Mouse (Mus musculus): ENCODE measurements around the gene Dvl2.

DNA sequence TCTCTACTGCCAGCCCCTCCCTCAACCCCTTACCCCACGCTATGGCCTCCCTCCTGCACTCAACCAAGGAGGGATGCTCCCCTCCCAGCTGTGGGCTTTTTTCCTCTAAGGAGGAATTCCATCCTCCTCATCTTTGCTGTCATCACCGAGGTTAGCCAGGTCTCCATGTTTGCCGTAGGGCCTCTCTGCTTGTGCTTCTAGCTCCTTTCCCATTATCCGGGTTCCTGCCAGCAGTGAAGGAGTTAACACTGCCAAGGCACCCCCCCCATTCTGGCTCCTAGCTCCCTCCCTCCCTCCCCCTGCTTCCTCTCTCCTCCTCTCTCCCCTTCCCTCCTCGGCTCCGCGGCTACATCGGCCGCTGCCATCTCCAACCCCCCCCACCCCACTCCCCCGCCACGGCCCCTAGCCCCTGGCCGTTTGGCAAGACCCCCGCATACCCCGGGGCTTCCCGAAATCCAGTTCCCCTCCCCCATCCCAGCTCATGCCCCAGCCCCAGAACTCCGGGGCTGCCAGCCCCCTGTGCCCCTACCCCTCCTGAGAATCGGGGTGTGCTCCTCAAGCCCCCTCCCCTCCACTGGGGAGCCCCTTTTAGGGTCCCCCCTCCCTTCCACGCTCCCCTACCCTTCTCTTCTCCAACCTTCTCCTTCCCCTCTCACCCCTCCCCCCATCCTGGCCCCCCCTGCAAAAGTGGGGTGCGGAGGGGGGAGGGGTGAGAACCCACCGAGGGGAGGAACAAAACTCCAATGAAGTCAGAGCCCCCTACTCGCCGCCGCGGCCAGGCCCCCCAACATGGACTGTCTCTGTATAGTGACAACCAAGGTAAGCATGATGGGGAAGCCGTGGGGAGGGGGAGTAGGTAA lies 18.0 kb downstream of the Dvl2 start:
- TF ChIP-seq GATA1 (IDR thresholded peaks at IDR 0.05; ENCODE audit: low read length): no peak
- no peak for TF ChIP-seq TAL1 (IDR thresholded peaks at IDR 0.05; ENCODE audit: low read length)
